Mouse (Mus musculus): ENCODE results near the gene Fcmr.

The Fcmr gene

GRCm38 (mm10) chr1:130864238-130864637 is 1.2 kb upstream of the Fcmr start:
- no peak for DNase-seq (ENCODE audit: low spot score)

GRCm38 (mm10) chr1:130864741-130865140 is 728 bp upstream of the Fcmr start:
- no peak for DNase-seq (ENCODE audit: low spot score)

GRCm38 (mm10) chr1:130872912-130873311 is 7.4 kb downstream of the Fcmr start:
- no peak for DNase-seq (ENCODE audit: low spot score)

GRCm38 (mm10) chr1:130875139-130875538 is 9.7 kb downstream of the Fcmr start:
- peak; percentile 36 for DNase-seq (ENCODE audit: low spot score)

- no peak for DNase-seq (ENCODE audit: low spot score)
Measured at GRCm38 (mm10) chr1:130875910-130876309, 10.4 kb downstream of the Fcmr start.

- DNase-seq (ENCODE audit: low spot score): peak; percentile 53
Measured at GRCm38 (mm10) chr1:130876931-130877509, 11.6 kb downstream of the Fcmr start.

GRCm38 (mm10) chr1:130877889-130878614 is 12.6 kb downstream of the Fcmr start:
- peak; percentile 53 for DNase-seq (ENCODE audit: low spot score)

- no peak for DNase-seq (ENCODE audit: low spot score)
Measured at GRCm38 (mm10) chr1:130879927-130880326, 14.5 kb downstream of the Fcmr start.

GRCm38 (mm10) chr1:130883146-130883545 is 17.7 kb downstream of the Fcmr start:
- no peak for DNase-seq (ENCODE audit: low spot score)

GRCm38 (mm10) chr1:130887354-130887753 is 21.9 kb downstream of the Fcmr start, which contains the start of gene Il24:
Gene Il24, minus strand, starts transcription at chr1:130887454.
- no peak for DNase-seq (ENCODE audit: low spot score)

GRCm38 (mm10) chr1:130892446-130892845 is 27.0 kb downstream of the Fcmr start:
- no peak for DNase-seq (ENCODE audit: low spot score)

GRCm38 (mm10) chr1:130893329-130894040 is 28.0 kb downstream of the Fcmr start:
- no peak for DNase-seq (ENCODE audit: low spot score)

GRCm38 (mm10) chr1:130894468-130894867 is 29.0 kb downstream of the Fcmr start:
- no peak for DNase-seq (ENCODE audit: low spot score)

- no peak for DNase-seq (ENCODE audit: low spot score)
Measured at GRCm38 (mm10) chr1:130902505-130902904, 37.0 kb downstream of the Fcmr start.

GRCm38 (mm10) chr1:130911401-130912010 is 46.0 kb downstream of the Fcmr start, which contains the start of gene Il20:
Gene Il20, minus strand, starts transcription at chr1:130911451.
- no peak for DNase-seq (ENCODE audit: low spot score)

GRCm38 (mm10) chr1:130918323-130918980 is 53.0 kb downstream of the Fcmr start:
- DNase-seq (ENCODE audit: low spot score): no peak

- DNase-seq (ENCODE audit: low spot score): no peak
Measured at GRCm38 (mm10) chr1:130926484-130926883, 61.0 kb downstream of the Fcmr start.
